Mouse (Mus musculus) liver, adult 2 months (tissue): Measurements from ENCODE around the gene Arih1. TPM values are rescaled to one million over a fixed set of nuclear protein-coding genes. Genes with fewer than 3 reads are reported as not detected.
"Not testable (repeated sequence)": the region's sequence is repeated elsewhere in the genome, so short reads cannot be mapped to it uniquely, and the experiment has no call there.

Experiments
- DNase-seq: peaks from one replicate; pipeline ENCODE4 v3.0.0-alpha.2; 2011; ENCODE audit warnings: low read depth, low spot score; ENCODE audit errors: extremely low read depth
- H3K27ac ChIP-seq: fragments of 200-500 bp; replicated peaks from 2 replicates; pipeline ENCODE4 v1.5.1; 2012; ENCODE audit warnings: low read depth, mild to moderate bottlenecking, control low read depth, inconsistent platforms, low read length; ENCODE audit not compliant: insufficient read depth
- H3K27me3 ChIP-seq: fragments of 200-500 bp; 2 replicates; pipeline ENCODE4 v1.6.1; 2012; ENCODE audit warnings: mild to moderate bottlenecking, moderate library complexity, low read length, inconsistent platforms; ENCODE audit not compliant: control insufficient read depth, insufficient read depth
- H3K36me3 ChIP-seq: fragments of 200-500 bp; 2 replicates; pipeline ENCODE4 v1.6.1; 2012; ENCODE audit warnings: low read length, inconsistent platforms; ENCODE audit not compliant: control insufficient read depth, insufficient read depth
- H3K4me1 ChIP-seq: fragments of 200-500 bp; 2 replicates; pipeline ENCODE4 v1.6.1; 2011; ENCODE audit warnings: low read length; ENCODE audit not compliant: control insufficient read depth, insufficient read depth
- H3K4me3 ChIP-seq: fragments of 200-500 bp; 2 replicates; pipeline ENCODE4 v1.5.1; 2011; ENCODE audit warnings: low read depth, mild to moderate bottlenecking, control low read depth, low read length, moderate library complexity; ENCODE audit not compliant: insufficient read depth
- H3K79me2 ChIP-seq: fragments of 200-500 bp; 2 replicates; pipeline ENCODE4 v1.6.1; 2012; ENCODE audit warnings: inconsistent platforms, mild to moderate bottlenecking, low read length, moderate library complexity; ENCODE audit not compliant: control insufficient read depth, insufficient read depth
- H3K9ac ChIP-seq: fragments of 200-500 bp; 2 replicates; pipeline ENCODE4 v1.6.1; 2012; ENCODE audit warnings: low read depth, mild to moderate bottlenecking, control low read depth, inconsistent platforms, low read length
- CTCF ChIP-seq: fragments of 200-500 bp; IDR thresholded peaks from 2 replicates; pipeline ENCODE4 v1.5.1; 2011; ENCODE audit warnings: low read depth, low read length, control low read depth
- POLR2A ChIP-seq: fragments of 200-500 bp; IDR thresholded peaks from 2 replicates; pipeline ENCODE4 v1.6.1; 2011; ENCODE audit warnings: low read length, control low read depth; ENCODE audit not compliant: insufficient read depth; ENCODE audit errors: extremely low read depth
- WGBS: fragments of 180-500 bp; shearing (Covaris S2); methylation state at CpG from one replicate; pipeline ENCODE4 v1.1.7; 2018; 5-methylcytosine and 5-hydroxymethylcytosine counted together
- polyA plus RNA-seq: library from polyadenylated mRNA; depleted of rRNA; stranded (reverse); fragments of >200 nt; gene quantifications from 2 replicates; pipeline ENCODE4 v1.2.3, GENCODE M21; 2012
- total RNA-seq: library from RNA; depleted of rRNA; stranded (reverse); fragments of >200 nt; gene quantifications from 2 replicates; pipeline ENCODE4 v1.2.3, GENCODE M21; 2014

Arih1 gene
- total and polyA plus RNA-seq, 2 experiments = 10.2 to 31.4 TPM

DNA sequence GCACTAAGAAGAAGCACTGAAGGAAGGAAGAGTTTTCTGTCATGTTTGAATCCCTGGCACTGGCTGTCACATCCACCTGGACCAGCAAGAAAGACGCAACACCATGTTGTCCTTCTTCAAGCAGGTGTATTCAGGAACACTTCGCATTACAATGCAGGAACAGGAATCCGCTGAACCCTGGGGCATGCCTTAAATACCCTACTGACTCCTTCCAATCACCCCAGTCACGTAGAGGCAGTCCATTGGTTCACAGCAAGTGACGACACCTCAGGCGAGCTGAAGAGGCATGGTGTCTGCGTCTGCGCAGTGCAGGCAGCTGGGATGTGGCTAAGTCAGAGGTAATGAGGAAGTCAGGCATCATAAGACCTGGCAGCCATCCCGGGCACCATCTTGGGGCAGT is 116.8 kb downstream of the Arih1 start:
- Histone ChIP-seq H3K27ac (no peak overlapping the region), H3K9ac (no peak overlapping the region), H3K27me3 (no peaks in the 10 kb centered on the region), H3K36me3 (no peaks in the 10 kb centered on the region), H3K4me3 (no peak overlapping the region), H3K79me2 (no peaks in the 10 kb centered on the region), H3K4me1 (no peaks in the 10 kb centered on the region)
- DNase-seq = no peak
- 90% methylated on average over 9 of the region's 9 CpGs for WGBS
- no peak for TF ChIP-seq POLR2A
- no peak for TF ChIP-seq CTCF

DNA sequence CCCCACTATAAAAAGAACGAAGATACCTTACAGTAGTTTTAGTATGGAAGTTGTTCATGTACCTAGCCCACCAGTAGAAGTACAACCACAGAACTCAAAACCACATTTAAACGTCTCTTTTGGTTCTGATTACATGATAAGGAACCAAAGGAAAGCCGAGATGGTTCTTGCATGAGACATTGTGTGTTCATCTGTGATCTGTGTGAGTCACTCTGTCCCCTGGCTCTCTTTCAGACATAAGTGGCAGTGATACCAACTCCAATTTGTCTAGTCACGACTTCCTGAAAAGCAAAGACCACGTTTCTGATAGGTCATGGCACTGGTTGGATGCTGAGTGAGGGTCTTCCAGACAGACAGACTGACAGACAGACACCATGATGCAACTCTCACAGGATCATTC is 117.2 kb downstream of the Arih1 start:
- no peak for DNase-seq
- 65% methylated on average over 5 of the region's 5 CpGs for WGBS

DNA sequence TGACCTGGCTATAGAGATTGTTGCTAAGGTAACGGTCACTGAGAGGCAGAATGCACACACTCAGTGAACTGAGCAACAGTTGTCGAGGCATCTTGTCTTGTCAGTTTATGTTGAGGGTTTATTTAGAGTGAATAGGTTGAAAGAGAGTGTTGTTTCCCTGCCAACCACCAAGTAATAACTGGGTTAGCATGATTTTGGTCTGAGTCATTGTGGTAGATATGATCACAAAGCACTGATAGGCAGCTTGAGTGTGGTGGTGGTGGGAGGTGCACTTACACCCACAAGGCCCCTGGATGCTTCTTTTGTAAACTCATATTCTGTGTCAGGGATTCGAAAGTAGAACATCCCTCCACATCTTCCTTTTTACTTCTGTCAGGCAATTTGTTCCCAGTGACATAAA is 125.9 kb downstream of the Arih1 start:
- H3K27me3 ChIP-seq, H3K4me3 ChIP-seq, DNase-seq, H3K79me2 ChIP-seq, H3K9ac ChIP-seq, H3K27ac ChIP-seq, H3K4me1 ChIP-seq, H3K36me3 ChIP-seq: not testable (repeated sequence)
- WGBS = 67% methylated on average over 3 of the region's 3 CpGs

More for the DNA sequence above, 117.2 kb downstream of the Arih1 start:
- Histone ChIP-seq H3K36me3 (no peaks in the 10 kb centered on the region), H3K9ac (no peak overlapping the region), H3K27me3 (no peaks in the 10 kb centered on the region), H3K79me2 (no peaks in the 10 kb centered on the region), H3K4me3 (no peak overlapping the region), H3K27ac (no peak overlapping the region), H3K4me1 (no peaks in the 10 kb centered on the region)
- TF ChIP-seq CTCF = no peak
- TF ChIP-seq POLR2A = no peak

DNA sequence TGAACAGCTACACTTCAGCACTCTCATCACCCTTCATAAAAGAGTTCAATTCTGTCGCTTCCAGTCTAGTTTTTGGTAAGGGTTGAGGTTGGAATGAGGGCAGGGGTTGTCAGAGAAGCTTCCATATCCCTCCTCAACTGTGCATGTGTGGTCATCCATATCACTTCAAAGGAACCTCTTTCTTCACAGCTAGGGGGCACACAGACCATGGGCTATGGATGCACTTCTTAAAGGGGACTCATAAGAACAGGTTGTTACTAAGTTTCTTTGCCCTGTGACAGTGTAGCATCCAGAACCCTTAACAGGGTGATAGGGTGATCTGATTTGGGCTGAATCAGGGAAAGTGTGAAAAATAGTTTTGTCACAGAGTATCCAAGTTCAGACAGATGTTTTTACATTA is 128.4 kb downstream of the Arih1 start:
- not testable (repeated sequence) for DNase-seq

DNA sequence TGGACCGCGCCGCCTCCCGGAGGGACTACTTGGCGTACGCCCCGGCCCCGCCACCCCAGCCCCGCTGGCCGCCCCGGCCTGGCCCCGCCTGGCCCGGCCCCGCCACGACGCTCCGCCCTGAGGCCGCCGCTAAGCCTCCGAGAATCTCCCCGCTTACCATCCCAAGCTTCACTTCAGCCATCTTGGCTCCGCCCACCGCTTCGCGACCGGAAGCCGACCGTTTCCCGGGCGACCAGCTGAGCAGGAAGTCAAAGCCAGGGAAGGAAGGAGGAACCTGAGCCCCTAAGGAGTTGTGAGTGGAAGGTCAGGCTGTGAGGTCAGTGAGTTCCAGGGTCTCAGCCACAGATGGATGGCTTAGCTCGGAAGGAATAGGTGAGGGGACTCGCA is 133.2 kb downstream of the Arih1 start, which contains the start of gene Bbs4:
Bbs4 (minus strand) TSS at position 256 of the 387 bp plus-strand sequence.
- TF ChIP-seq CTCF (no peak), POLR2A (0 out of 2 replicates have a peak, but pooled peaks have one; percentile 34)
- 2% methylated on average over 25 of the region's 32 CpGs for WGBS
- Histone ChIP-seq H3K27ac (peak within 1 kb of the TSS; percentile 76), H3K9ac (peak within 1 kb of the TSS; percentile 82), H3K27me3 (no peaks in the 10 kb centered on the region), H3K36me3 (no peaks in the 10 kb centered on the region), H3K4me3 (peak within 1 kb of the TSS; percentile 77), H3K4me1 (peaks cover 2% of the 10 kb centered on the region; the same call in 1 of the 2 replicates), H3K79me2 (no peaks in the 10 kb centered on the region)
- peak; percentile 85 for DNase-seq

More for the DNA sequence above, 128.4 kb downstream of the Arih1 start:
- H3K79me2 ChIP-seq, H3K9ac ChIP-seq, H3K27me3 ChIP-seq, H3K36me3 ChIP-seq, H3K4me3 ChIP-seq, H3K27ac ChIP-seq, H3K4me1 ChIP-seq: not testable (repeated sequence)
- WGBS = 48% methylated on average over 1 of the region's 1 CpGs
- 0 out of 2 replicates have a peak, but pooled peaks have one; percentile 6 for TF ChIP-seq CTCF

DNA sequence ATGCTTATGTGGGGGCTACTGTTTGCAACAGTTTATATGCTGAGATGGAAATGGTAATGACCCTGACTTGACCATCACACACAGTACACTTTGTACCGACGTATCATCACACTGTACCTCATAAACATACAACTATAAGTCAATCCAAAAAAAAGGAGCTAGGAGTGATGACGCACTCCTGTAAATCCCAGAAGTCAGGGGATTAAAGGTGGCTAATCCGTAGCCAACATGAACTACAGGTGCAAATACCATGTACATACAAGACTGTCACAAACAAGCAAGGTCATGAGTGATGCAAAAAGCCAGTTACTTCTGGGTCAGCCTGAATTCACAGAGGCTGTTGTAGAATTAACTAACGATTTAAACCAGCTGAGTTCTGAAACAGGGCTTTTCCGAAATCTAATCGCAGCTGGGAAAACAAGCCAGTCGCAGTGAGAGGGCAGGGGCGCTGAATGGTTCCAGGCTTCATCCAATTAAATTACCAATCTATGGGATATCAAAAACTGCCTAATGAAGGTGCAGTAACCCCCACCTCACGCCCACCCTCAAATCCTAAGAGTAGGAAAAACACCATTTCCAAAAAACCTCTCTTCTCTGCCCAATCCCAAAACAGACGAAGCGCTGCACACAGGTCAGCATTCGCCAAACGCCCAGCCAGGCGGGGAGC is 133.7 kb downstream of the Arih1 start:
- Histone ChIP-seq H3K36me3 (no peaks in the 10 kb centered on the region), H3K27ac (peak overlapping the region; percentile 76), H3K4me3 (peak overlapping the region; percentile 77), H3K27me3 (no peaks in the 10 kb centered on the region), H3K9ac (peak overlapping the region; percentile 58), H3K4me1 (peaks cover 2% of the 10 kb centered on the region; the same call in 1 of the 2 replicates), H3K79me2 (no peaks in the 10 kb centered on the region)
- DNase-seq = peak; percentile 53
- WGBS = 6% methylated on average over 15 of the region's 15 CpGs
- TF ChIP-seq POLR2A = no peak
- no peak for TF ChIP-seq CTCF
